8 mouse cellular contexts compared by ENCODE assay signal in genomic region chr4:128883801-128884710, GRCm38 (mm10). TPM values are rescaled to one million over a fixed set of nuclear protein-coding genes. Genes with fewer than 3 reads are reported as not detected.
A peak's percentile ranks its signal among the peaks of the same experiment; 100 is the strongest.
DNase-seq lines count a peak whose midpoint lies in the region; ATAC-seq and TF ChIP-seq lines count a peak whose summit lies in the region.

No protein-coding gene starts in this region.

- peak; percentile 42 for DNase-seq in MEL (ENCODE audit: low read depth, low spot score)
- DNase-seq in adrenal gland, postnatal 36 days, result peak; percentile 78 to 84
- DNase-seq in heart, postnatal 36 days, result peak; percentile 42 to 53
- DNase-seq in left cerebral cortex, adult 2 months (ENCODE audit: extremely low spot score in 1 of 2, low spot score in 2 of 2), result peak; percentile 53 to 63
- DNase-seq in right cerebral cortex, postnatal 10 days (ENCODE audit: low spot score in 2 of 2), result peak; percentile 62 to 64

- no peak for TF ChIP-seq RAD21 in MEL (IDR thresholded peaks at IDR 0.05; ENCODE audit: low read depth, low read length)

- WGBS in embryonic facial prominence, embryonic 15.5 days, result under 1% methylated on average over 93 of the region's 94 CpGs

- H3K4me3 ChIP-seq in MEL (ENCODE audit: control insufficient read depth in 1 of 2, insufficient read depth in 1 of 2, low read depth in 2 of 2, low read length in 2 of 2), result peak overlapping the region; percentile 74 to 77; a peak in 3 of 4 replicates
- peak overlapping the region; percentile 79 for H3K4me3 ChIP-seq in embryonic facial prominence, embryonic 15.5 days (replicated peaks)
- peak overlapping the region; percentile 77 for H3K4me3 ChIP-seq in left cerebral cortex, adult 2 months

- peaks cover 0 to 5% of the 10 kb centered on the region in 2 experiments; a peak in 2 of 4 replicates for H3K4me1 ChIP-seq in MEL (ENCODE audit: control insufficient read depth in 1 of 2, insufficient read depth in 2 of 2, low read length in 2 of 2)
- H3K4me1 ChIP-seq in embryonic facial prominence, embryonic 15.5 days, result peaks cover 38% of the 10 kb centered on the region

- H3K79me2 ChIP-seq in MEL (ENCODE audit: control insufficient read depth, insufficient read depth, low read length, poor library complexity), result no peaks in the 10 kb centered on the region

- no peak for TF ChIP-seq EP300 in MEL (IDR thresholded peaks at IDR 0.05; ENCODE audit: low read depth in 1 of 2, low read length in 2 of 2)

- TF ChIP-seq POLR2A in MEL (IDR thresholded peaks at IDR 0.05; ENCODE audit: control insufficient read depth in 1 of 2, insufficient read depth in 1 of 2, low read depth in 1 of 2, low read length in 2 of 2, poor library complexity in 1 of 2), result no peak; a peak in 1 of 4 replicates

- H3K27ac ChIP-seq in MEL (ENCODE audit: control insufficient read depth, low read depth, low read length), result no peak overlapping the region
- H3K27ac ChIP-seq in embryonic facial prominence, embryonic 15.5 days (replicated peaks), result peak overlapping the region; percentile 44
- peak overlapping the region; percentile 77 for H3K27ac ChIP-seq in left cerebral cortex, adult 2 months

- intact Hi-C loops in heart, postnatal 36 days (cut with DNase I), result no loop called here
- intact Hi-C loops in left cerebral cortex, adult 2 months (cut with DNase I), result loop anchor here (2.0 kb wide), 1 partner anchor 41 kb away; no protein-coding TSS in a partner anchor

- no peaks in the 10 kb centered on the region for H3K36me3 ChIP-seq in MEL (ENCODE audit: control insufficient read depth in 1 of 2, insufficient read depth in 2 of 2, low read length in 2 of 2)
- H3K36me3 ChIP-seq in embryonic facial prominence, embryonic 15.5 days, result 0 out of 2 replicates have a peak, but pooled peaks cover 2% of the 10 kb centered on the region

- TF ChIP-seq CTCF in MEL (IDR thresholded peaks at IDR 0.05 in 2 of 3, conservative IDR thresholded peaks at IDR 0.05 in 1 of 3; ENCODE audit: control insufficient read depth in 1 of 3, insufficient read depth in 1 of 3, low read depth in 2 of 3, low read length in 3 of 3, poor library complexity in 1 of 3, severe bottlenecking in 1 of 3), result no peak
- no peak for TF ChIP-seq CTCF in left cerebral cortex, adult 2 months (IDR thresholded peaks at IDR 0.05)

- H3K4me2 ChIP-seq in embryonic facial prominence, embryonic 15.5 days (replicated peaks), result peak overlapping the region; percentile 97

- ATAC-seq in embryonic facial prominence, embryonic 15.5 days (ENCODE audit: insufficient number of reproducible peaks, low FRiP score, low TSS enrichment, low read depth), result peak; percentile 26
- ATAC-seq in megakaryocyte, adult 5-6 weeks (ENCODE audit: poor library complexity, severe bottlenecking), result peak; percentile 16
- ATAC-seq in erythroid progenitor cell, adult 5-6 weeks (replicated peaks; ENCODE audit: low FRiP score, poor library complexity, severe bottlenecking), result no peak

- H3K9ac ChIP-seq in MEL (ENCODE audit: control insufficient read depth, low read depth, low read length, poor library complexity, severe bottlenecking), result peak overlapping the region; percentile 58
- H3K9ac ChIP-seq in embryonic facial prominence, embryonic 15.5 days, result peak overlapping the region; percentile 58

- H3K9me3 ChIP-seq in MEL (replicated peaks; ENCODE audit: insufficient read depth, low read length), result no peaks in the 10 kb centered on the region
- no peaks in the 10 kb centered on the region for H3K9me3 ChIP-seq in embryonic facial prominence, embryonic 15.5 days (replicated peaks)

- H3K27me3 ChIP-seq in MEL (ENCODE audit: control insufficient read depth in 1 of 2, insufficient read depth in 2 of 2, low read length in 2 of 2), result peaks cover 2 to 8% of the 10 kb centered on the region in 2 experiments
- no peaks in the 10 kb centered on the region for H3K27me3 ChIP-seq in embryonic facial prominence, embryonic 15.5 days

TF ChIP-seq in MEL, 35 proteins besides CTCF, POLR2A, EP300 and RAD21:
- TF ChIP-seq MYC (IDR thresholded peaks at IDR 0.05; ENCODE audit: low read depth, low read length) (no peak), ZMIZ1 (IDR thresholded peaks at IDR 0.05; ENCODE audit: low read depth, low read length) (no peak), TCF12 (IDR thresholded peaks at IDR 0.05; ENCODE audit: low read depth, low read length) (no peak), MEF2A (IDR thresholded peaks at IDR 0.05; ENCODE audit: extremely low read depth, insufficient replicate concordance, low read depth, low read length, poor library complexity, severe bottlenecking) (no peak), POLR2AphosphoS5 (IDR thresholded peaks at IDR 0.05; ENCODE audit: borderline replicate concordance, low read depth, low read length) (no peak), JUND (IDR thresholded peaks at IDR 0.05; ENCODE audit: low read depth, low read length) (no peak), MAZ (IDR thresholded peaks at IDR 0.05; ENCODE audit: low read depth, low read length) (no peak), USF2 (IDR thresholded peaks at IDR 0.05; ENCODE audit: borderline replicate concordance in 1 of 2, insufficient read depth in 1 of 2, low read depth in 1 of 2, low read length in 2 of 2) (no peak), RCOR1 (IDR thresholded peaks at IDR 0.05; ENCODE audit: low read depth, low read length) (no peak), TBP (IDR thresholded peaks at IDR 0.05; ENCODE audit: low read depth, low read length) (no peak), HCFC1 (IDR thresholded peaks at IDR 0.05; ENCODE audit: low read depth, low read length) (no peak)

RNA-seq across cellular contexts. Expression of gene Trim62, which starts 0.7 kb away (rescaled TPM):
- total RNA-seq in MEL (2012; rRNA removed), result 0.07 and 0.12 TPM in 2 replicates
- 1 to 10 TPM in 1 of 2 experiments, not detected in 1; 1.2 TPM for polyA plus RNA-seq in MEL (2012; ENCODE audit: insufficient read depth in 1 of 2, insufficient read length in 2 of 2, low read depth in 1 of 2, low replicate concordance in 2 of 2, missing spikeins in 1 of 2)
- 10 to 100 TPM in 1 of 2 experiments, 1 to 10 TPM in 1; 8.1 to 12.0 TPM for total RNA-seq in adrenal gland, postnatal 36 days (2021)
- 9.1 and 10.6 TPM in 2 replicates for polyA plus RNA-seq in embryonic facial prominence, embryonic 15.5 days (2015; fragmentation: Nextera tagmentation; extraction: Ambion mirVana)
- total RNA-seq in heart, postnatal 36 days (2021), result 1 to 10 TPM; 1.5 to 2.1 TPM
- total RNA-seq in left cerebral cortex, adult 2 months (2021), result 10 to 100 TPM; 15.3 to 18.8 TPM
- total RNA-seq in megakaryocyte, adult 5-6 weeks (2015), result 2.0 and 2.1 TPM in 2 replicates
- total RNA-seq in megakaryocyte, adult 5-6 weeks (2017), result 0.81 and 0.84 TPM in 2 replicates
- 0.36 TPM in 1 of 2 replicates, not detected in the other for total RNA-seq in erythroid progenitor cell, adult 5-6 weeks (2015; ENCODE audit: low replicate concordance)
- 0.90 TPM in 1 of 2 replicates, not detected in the other for total RNA-seq in erythroid progenitor cell, adult 5-6 weeks (2017; ENCODE audit: low replicate concordance)
